8 mouse cellular contexts compared by ENCODE assay signal in genomic region chr6:120111984-120112803, GRCm38 (mm10). TPM values are rescaled to one million over a fixed set of nuclear protein-coding genes. Genes with fewer than 3 reads are reported as not detected.
DNase-seq lines count a peak whose midpoint lies in the region; ATAC-seq lines count a peak whose summit lies in the region.

No protein-coding gene starts in this region.

- peaks cover 17% of the 10 kb centered on the region for H3K4me1 ChIP-seq in hindbrain, embryonic 13.5 days (replicated peaks)

- peak; percentile 96 for DNase-seq in MEL-GATA-1-ER (ENCODE audit: extremely low read depth, low read depth)
- DNase-seq in c-Kit-positive CD71-positive TER-119-negative erythroid progenitor cells, embryonic 14.5 days (ENCODE audit: low read depth), result peak; percentile 27
- peak; percentile 32 to 45 for DNase-seq in frontal cortex, postnatal 14 days (ENCODE audit: low spot score in 2 of 2)
- peak; percentile 55 to 64 for DNase-seq in left cerebral cortex, postnatal 14 days (ENCODE audit: low spot score in 2 of 2)
- peak; percentile 78 to 80 for DNase-seq in right cerebral cortex, postnatal 10 days (ENCODE audit: low spot score in 2 of 2)
- peak; percentile 33 for DNase-seq in urinary bladder, postnatal 25 days (ENCODE audit: low spot score)

- no peaks in the 10 kb centered on the region for H3K36me3 ChIP-seq in hindbrain, embryonic 13.5 days

- peak overlapping the region; percentile 48 for H3K4me2 ChIP-seq in hindbrain, embryonic 13.5 days

- H3K4me3 ChIP-seq in hindbrain, embryonic 13.5 days, result peak overlapping the region; percentile 24

- 8% methylated on average over 20 of the region's 22 CpGs for WGBS in hindbrain, embryonic 13.5 days

- intact Hi-C loops in left cerebral cortex, postnatal 14 days (cut with DNase I), result loop anchor here (5.0 kb wide), 1 partner anchor 75 kb away; the partner anchor contains the start of gene Wnk1

- no peaks in the 10 kb centered on the region for H3K9me3 ChIP-seq in hindbrain, embryonic 13.5 days

- H3K9ac ChIP-seq in hindbrain, embryonic 13.5 days, result peak overlapping the region; percentile 19

- peak; percentile 91 for ATAC-seq in hindbrain, embryonic 13.5 days (ENCODE audit: low FRiP score)
- peak; percentile 93 for ATAC-seq in megakaryocyte progenitor cell, adult 5-6 weeks (replicated peaks; ENCODE audit: poor library complexity)

- no peaks in the 10 kb centered on the region for H3K27me3 ChIP-seq in hindbrain, embryonic 13.5 days

- H3K27ac ChIP-seq in hindbrain, embryonic 13.5 days, result peak overlapping the region; percentile 66

RNA-seq across cellular contexts. Expression of gene Ninj2, which starts 19.0 kb away (rescaled TPM):
- polyA plus RNA-seq in hindbrain, embryonic 13.5 days (2015; fragmentation: Nextera tagmentation; extraction: Ambion mirVana), result not detected in 2 replicates
- under 1 TPM; 0.59 to 0.68 TPM for total RNA-seq in left cerebral cortex, postnatal 14 days (2021)
- total RNA-seq in megakaryocyte progenitor cell, adult 5-6 weeks (2015), result not detected in 2 replicates
- total RNA-seq in megakaryocyte progenitor cell, adult 5-6 weeks (2017), result not detected in 2 replicates

Comparison
In these comparisons a context has a peak if more than half of its experiments do, and no peak if none do; other contexts are left out.
1. Peak in every context shown above with its lines: DNase-seq, ATAC-seq, H3K4me3 ChIP-seq and H3K27ac ChIP-seq.
2. DNase-seq: peak in every context shown above with its lines; median percentile 96 in MEL-GATA-1-ER; 79 in right cerebral cortex, postnatal 10 days; 60 in left cerebral cortex, postnatal 14 days; 38 in frontal cortex, postnatal 14 days; 33 in urinary bladder, postnatal 25 days; 27 in c-Kit-positive CD71-positive TER-119-negative erythroid progenitor cells, embryonic 14.5 days.